In the genomic region with DNA sequence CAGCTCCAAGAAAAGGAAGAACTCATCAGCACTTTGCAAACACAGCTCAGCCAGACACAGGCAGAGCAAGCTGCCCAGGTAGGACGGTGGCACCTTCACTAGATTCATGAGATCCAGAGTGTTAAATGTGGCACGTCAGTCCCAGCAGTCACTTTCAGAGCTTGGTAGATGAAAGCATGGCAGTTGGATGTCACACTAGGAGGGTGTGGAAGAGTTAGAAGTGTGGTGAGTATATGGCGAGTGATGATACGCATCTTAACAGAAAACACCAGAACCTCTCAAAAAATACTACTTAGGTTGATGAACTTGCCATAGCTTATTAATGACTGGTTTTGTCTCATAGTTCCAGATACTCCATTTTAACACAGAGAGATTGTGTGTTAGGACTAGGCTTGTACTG, we compare ENCODE assay signal across 22 mouse cellular contexts. TPM values are rescaled to one million over a fixed set of nuclear protein-coding genes. Genes with fewer than 3 reads are reported as not detected.
A peak's percentile ranks its signal among the peaks of the same experiment; 100 is the strongest.
DNase-seq lines count a peak whose midpoint lies in the region; ATAC-seq and TF ChIP-seq lines count a peak whose summit lies in the region.
"Had no signal": no experiment of that assay in that cellular context is flagged by ENCODE, and none has a peak within 500 bp of the region (broad histone marks: within the 10 kb centered on the region; RNA-seq: fewer than 3 reads in every experiment).

No protein-coding gene starts in this region.

- TF ChIP-seq POLR2A in bone marrow, adult 2 months (IDR thresholded peaks at IDR 0.05; ENCODE audit: borderline replicate concordance, control insufficient read depth, low read depth, low read length): no peak

- no peaks in the 10 kb centered on the region for H3K9me3 ChIP-seq in liver, embryonic 11.5 days (ENCODE audit: control insufficient read depth, low read length)
- no peaks in the 10 kb centered on the region for H3K9me3 ChIP-seq in liver, embryonic 15.5 days (replicated peaks)
- H3K9me3 ChIP-seq in intestine, embryonic 15.5 days: no peaks in the 10 kb centered on the region
- H3K9me3 ChIP-seq: embryonic facial prominence, embryonic 10.5 days; forebrain, embryonic 12.5 days; heart, embryonic 13.5 days; hindbrain, embryonic 15.5 days had no signal

- H3K4me3 ChIP-seq in bone marrow, adult 2 months (replicated peaks; ENCODE audit: control insufficient read depth, low read depth, low read length): no peak overlapping the region
- H3K4me3 ChIP-seq in liver, embryonic 11.5 days (ENCODE audit: low read depth, low read length): no peak overlapping the region
- H3K4me3 ChIP-seq in liver, embryonic 15.5 days (replicated peaks): no peak overlapping the region
- no peak overlapping the region for H3K4me3 ChIP-seq in intestine, embryonic 15.5 days (replicated peaks)
- H3K4me3 ChIP-seq: embryonic facial prominence, embryonic 10.5 days; forebrain, embryonic 12.5 days; gastrocnemius, adult 2 months; heart, embryonic 13.5 days; hindbrain, embryonic 15.5 days had no signal

- no peak overlapping the region for H3K9ac ChIP-seq in liver, embryonic 11.5 days (ENCODE audit: low read depth, low read length)
- H3K9ac ChIP-seq in liver, embryonic 15.5 days: peak overlapping the region; percentile 44; the same call in 1 of the 2 replicates
- H3K9ac ChIP-seq in intestine, embryonic 15.5 days: no peak overlapping the region
- H3K9ac ChIP-seq: forebrain, embryonic 12.5 days; heart, embryonic 13.5 days; hindbrain, embryonic 15.5 days had no signal

- no peaks in the 10 kb centered on the region for H3K27me3 ChIP-seq in liver, embryonic 11.5 days (replicated peaks; ENCODE audit: control insufficient read depth, insufficient read depth, low read length)
- no peaks in the 10 kb centered on the region for H3K27me3 ChIP-seq in liver, embryonic 15.5 days
- no peaks in the 10 kb centered on the region for H3K27me3 ChIP-seq in intestine, embryonic 15.5 days (replicated peaks)
- H3K27me3 ChIP-seq: forebrain, embryonic 12.5 days; heart, embryonic 13.5 days; hindbrain, embryonic 15.5 days had no signal

- H3K27ac ChIP-seq in bone marrow, adult 2 months (ENCODE audit: control insufficient read depth, insufficient read depth, low read depth, low read length, poor library complexity): peak overlapping the region; percentile 58
- peak overlapping the region; percentile 70 for H3K27ac ChIP-seq in liver, embryonic 11.5 days (ENCODE audit: low read depth, low read length)
- H3K27ac ChIP-seq in liver, embryonic 15.5 days (replicated peaks): peak overlapping the region; percentile 90
- no peak overlapping the region for H3K27ac ChIP-seq in intestine, embryonic 15.5 days
- H3K27ac ChIP-seq: embryonic facial prominence, embryonic 10.5 days; forebrain, embryonic 12.5 days; gastrocnemius, adult 2 months; heart, embryonic 13.5 days; hindbrain, embryonic 15.5 days had no signal

- 77% methylated on average over 4 of the region's 4 CpGs for WGBS in bone marrow, adult 2 months
- 82% methylated on average over 4 of the region's 4 CpGs for WGBS in liver, embryonic 11.5 days
- 51% methylated on average over 4 of the region's 4 CpGs for WGBS in liver, embryonic 15.5 days (ENCODE audit: insufficient replicate concordance)
- 94% methylated on average over 4 of the region's 4 CpGs for WGBS in intestine, embryonic 15.5 days

- H3K36me3 ChIP-seq in liver, embryonic 11.5 days (ENCODE audit: control insufficient read depth, insufficient read depth, low read length): peaks cover 11% of the 10 kb centered on the region
- H3K36me3 ChIP-seq in liver, embryonic 15.5 days (replicated peaks): peaks cover 63% of the 10 kb centered on the region
- H3K36me3 ChIP-seq in intestine, embryonic 15.5 days: peaks cover 23% of the 10 kb centered on the region

- H3K4me2 ChIP-seq in liver, embryonic 11.5 days: peak overlapping the region; percentile 33; the same call in 1 of the 2 replicates
- peak overlapping the region; percentile 65 for H3K4me2 ChIP-seq in liver, embryonic 15.5 days
- H3K4me2 ChIP-seq in intestine, embryonic 15.5 days (replicated peaks): no peak overlapping the region
- H3K4me2 ChIP-seq: forebrain, embryonic 12.5 days; heart, embryonic 13.5 days; hindbrain, embryonic 15.5 days had no signal

- peaks cover 3% of the 10 kb centered on the region for H3K4me1 ChIP-seq in bone marrow, adult 2 months (ENCODE audit: control insufficient read depth, insufficient read depth, low read length)
- H3K4me1 ChIP-seq in liver, embryonic 11.5 days (replicated peaks; ENCODE audit: control insufficient read depth, insufficient read depth, low read length): peaks cover 7% of the 10 kb centered on the region
- H3K4me1 ChIP-seq in liver, embryonic 15.5 days (replicated peaks): peaks cover 62% of the 10 kb centered on the region
- no peaks in the 10 kb centered on the region for H3K4me1 ChIP-seq in intestine, embryonic 15.5 days (replicated peaks)
- H3K4me1 ChIP-seq: embryonic facial prominence, embryonic 10.5 days; forebrain, embryonic 12.5 days; heart, embryonic 13.5 days; hindbrain, embryonic 15.5 days had no signal

- ATAC-seq in erythroblast, adult 5-6 weeks (replicated peaks; ENCODE audit: low FRiP score, poor library complexity, severe bottlenecking): peak; percentile 47
- no peak; the same call in 1 of the 2 replicates for ATAC-seq in liver, embryonic 11.5 days (replicated peaks; ENCODE audit: low FRiP score)
- ATAC-seq in liver, embryonic 15.5 days (ENCODE audit: insufficient read depth): peak; percentile 28
- no peak for ATAC-seq in intestine, embryonic 15.5 days
- ATAC-seq: intestine, postnatal 0 days had no signal

- no peak for TF ChIP-seq CTCF in bone marrow, adult 2 months (IDR thresholded peaks at IDR 0.05; ENCODE audit: control insufficient read depth, insufficient read depth, low read length)

- no peak for DNase-seq in liver, embryonic 11.5 days (ENCODE audit: low spot score)
- DNase-seq in cerebellum, postnatal 4 days (ENCODE audit: low spot score in 2 of 2): no peak
- DNase-seq in B cell, adult 2 months: no peak
- DNase-seq in layer of hippocampus, postnatal 14 days (ENCODE audit: low spot score in 2 of 2): no peak
- DNase-seq: adrenal gland, adult 8-10 months; adrenal gland, postnatal 36 days; cerebellum, adult 11-12 months; cerebellum, adult 9-11 months; cerebellum, postnatal 36 days; gastrocnemius, adult 2 months; gastrocnemius, postnatal 25 days; heart, postnatal 4 days had no signal

RNA-seq across cellular contexts. Expression of gene Golgb1, which starts 16.5 kb away (rescaled TPM):
- 10.4 and 14.5 TPM in 2 replicates for polyA plus RNA-seq in bone marrow, adult 2 months (2011; ENCODE audit: insufficient read depth, insufficient read length, low replicate concordance, missing spikeins)
- total RNA-seq in erythroblast, adult 5-6 weeks (2015; ENCODE audit: low replicate concordance): 17.6 and 30.0 TPM in 2 replicates
- 36.8 and 42.0 TPM in 2 replicates for total RNA-seq in erythroblast, adult 5-6 weeks (2017; ENCODE audit: low replicate concordance)
- 41.5 and 50.5 TPM in 2 replicates for polyA plus RNA-seq in liver, embryonic 11.5 days (2014; fragmentation: Nextera tagmentation; extraction: Ambion mirVana)
- polyA plus RNA-seq in liver, embryonic 15.5 days (2015; fragmentation: Nextera tagmentation; extraction: Ambion mirVana): 22.7 and 24.7 TPM in 2 replicates
- polyA plus RNA-seq in intestine, embryonic 15.5 days (2015; fragmentation: Nextera tagmentation; extraction: Ambion mirVana): 91.4 and 93.4 TPM in 2 replicates
- total RNA-seq in layer of hippocampus, postnatal 14 days (2021): 10 to 100 TPM; 68.8 to 73.3 TPM

RNA-seq across cellular contexts. Expression of gene Eaf2, which starts 16.6 kb away (rescaled TPM):
- polyA plus RNA-seq in bone marrow, adult 2 months (2011; ENCODE audit: insufficient read depth, insufficient read length, low replicate concordance, missing spikeins): 3.5 and 9.2 TPM in 2 replicates
- not detected in 2 replicates for total RNA-seq in erythroblast, adult 5-6 weeks (2015; ENCODE audit: low replicate concordance)
- total RNA-seq in erythroblast, adult 5-6 weeks (2017; ENCODE audit: low replicate concordance): 1.4 TPM in 1 of 2 replicates, not detected in the other
- polyA plus RNA-seq in liver, embryonic 11.5 days (2014; fragmentation: Nextera tagmentation; extraction: Ambion mirVana): 0.53 and 0.71 TPM in 2 replicates
- 0.21 and 0.39 TPM in 2 replicates for polyA plus RNA-seq in liver, embryonic 15.5 days (2015; fragmentation: Nextera tagmentation; extraction: Ambion mirVana)
- polyA plus RNA-seq in intestine, embryonic 15.5 days (2015; fragmentation: Nextera tagmentation; extraction: Ambion mirVana): 1.8 and 2.2 TPM in 2 replicates
- total RNA-seq in layer of hippocampus, postnatal 14 days (2021): 1 to 10 TPM; 1.5 to 3.0 TPM
- total RNA-seq: granulocyte monocyte progenitor cell, adult 5-6 weeks had no signal

RNA-seq across cellular contexts. Expression of gene Hcls1, which starts 43.4 kb away (rescaled TPM):
- polyA plus RNA-seq in bone marrow, adult 2 months (2011; ENCODE audit: insufficient read depth, insufficient read length, low replicate concordance, missing spikeins): 88.0 and 129 TPM in 2 replicates
- 12.5 and 13.2 TPM in 2 replicates for total RNA-seq in erythroblast, adult 5-6 weeks (2015; ENCODE audit: low replicate concordance)
- total RNA-seq in erythroblast, adult 5-6 weeks (2017; ENCODE audit: low replicate concordance): 51.3 and 56.9 TPM in 2 replicates
- 5.4 and 8.3 TPM in 2 replicates for polyA plus RNA-seq in liver, embryonic 11.5 days (2014; fragmentation: Nextera tagmentation; extraction: Ambion mirVana)
- polyA plus RNA-seq in liver, embryonic 15.5 days (2015; fragmentation: Nextera tagmentation; extraction: Ambion mirVana): 14.4 and 15.9 TPM in 2 replicates
- 10.7 and 12.7 TPM in 2 replicates for polyA plus RNA-seq in intestine, embryonic 15.5 days (2015; fragmentation: Nextera tagmentation; extraction: Ambion mirVana)
- 1 to 10 TPM; 4.5 to 4.8 TPM for total RNA-seq in layer of hippocampus, postnatal 14 days (2021)

Comparison
In these comparisons a context has a peak if more than half of its experiments do, and no peak if none do; other contexts are left out.
1. ATAC-seq: peak in erythroblast, adult 5-6 weeks (single experiment) and liver, embryonic 15.5 days (single experiment); none in liver, embryonic 11.5 days (single experiment) and intestine, embryonic 15.5 days (single experiment).